Mouse (Mus musculus) E14TG2a.4 (cell line): ENCODE data around the gene Fars2.

Experiments used
- H3K27me3 ChIP-seq: 2 replicates; pipeline ENCODE4 v1.6.1; 2014; ENCODE audit warnings: low read length, control low read depth; ENCODE audit not compliant: insufficient read depth
- H3K36me3 ChIP-seq: 2 replicates; pipeline ENCODE4 v1.6.1; 2014; ENCODE audit warnings: low read length, control low read depth; ENCODE audit not compliant: insufficient read depth
- H3K4me1 ChIP-seq: replicated peaks from 2 replicates; pipeline ENCODE4 v1.6.1; 2014; ENCODE audit warnings: low read depth, low read length, control low read depth
- H3K4me3 ChIP-seq: replicated peaks from 2 replicates; pipeline ENCODE4 v1.5.1; 2014; ENCODE audit warnings: mild to moderate bottlenecking, low read length
- H3K9me3 ChIP-seq: 2 replicates; pipeline ENCODE4 v1.6.1; 2014; ENCODE audit warnings: low read length, control low read depth
- CTCF ChIP-seq: conservative IDR thresholded peaks from 2 replicates; pipeline ENCODE4 v1.5.1; 2014; ENCODE audit warnings: low read length
- NANOG ChIP-seq: IDR thresholded peaks from 2 replicates; pipeline ENCODE4 v1.6.1; 2014; ENCODE audit warnings: borderline replicate concordance, low read length, mixed read lengths
- POU5F1 ChIP-seq: IDR thresholded peaks from 2 replicates; pipeline ENCODE4 v1.6.1; 2014; ENCODE audit warnings: low read length, borderline replicate concordance

Fars2 gene

DNA sequence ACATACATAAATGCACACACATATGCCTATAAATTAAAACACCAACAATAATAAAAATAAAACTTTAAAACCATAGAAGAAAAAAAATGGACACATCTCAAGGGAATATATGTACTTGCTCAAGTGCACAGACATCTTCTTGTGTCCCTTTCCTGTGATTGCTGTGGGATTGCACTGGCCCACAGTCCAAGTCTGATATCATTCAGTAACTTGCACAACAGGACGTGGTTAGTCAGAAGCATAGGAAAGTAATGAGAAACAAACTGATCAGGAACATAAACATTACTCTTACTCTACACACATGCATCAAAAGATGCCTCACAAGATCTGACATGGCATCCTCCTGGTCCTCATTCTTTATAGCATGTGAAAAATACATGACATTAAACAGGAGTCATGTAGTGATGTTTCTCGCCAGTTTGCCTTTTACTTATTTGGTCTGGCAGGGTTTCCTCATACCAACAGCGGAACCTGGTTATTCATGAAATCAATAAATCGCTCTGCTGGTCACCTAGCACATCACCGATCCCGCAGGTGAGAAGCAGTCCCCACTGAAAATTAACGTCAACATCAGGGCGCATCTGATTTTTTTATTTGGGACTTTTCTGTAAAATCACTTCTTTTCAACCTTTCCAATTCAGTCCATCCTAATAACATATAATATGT, 563.6 kb downstream of the Fars2 start:
- no peaks in the 10 kb centered on the region for H3K36me3 ChIP-seq
- TF ChIP-seq NANOG = no peak
- TF ChIP-seq POU5F1 = no peak
- no peak for TF ChIP-seq CTCF
- H3K9me3 ChIP-seq = peaks cover 3% of the 10 kb centered on the region
- H3K4me1 ChIP-seq = no peaks in the 10 kb centered on the region
- no peaks in the 10 kb centered on the region for H3K27me3 ChIP-seq
- H3K4me3 ChIP-seq = no peak overlapping the region

DNA sequence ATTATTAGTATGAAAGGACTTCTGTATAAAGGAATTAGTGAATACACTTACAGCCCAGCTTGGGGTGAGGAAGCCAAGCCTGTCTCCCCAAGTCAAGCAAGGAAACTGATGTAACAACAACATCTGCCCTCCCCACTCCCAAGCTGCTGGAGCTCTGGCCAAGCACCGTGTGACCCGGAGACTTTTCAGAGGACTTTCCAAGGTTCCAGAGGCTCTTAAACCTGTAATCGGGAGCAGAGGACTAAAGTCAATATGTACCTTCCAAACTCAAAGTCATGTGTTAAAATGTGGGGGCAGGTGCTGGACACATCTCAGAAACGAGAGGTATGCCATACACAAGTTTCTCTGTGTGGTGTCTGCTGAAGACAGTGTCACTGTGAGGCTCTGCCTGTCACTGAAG, 566.4 kb downstream of the Fars2 start:
- Histone ChIP-seq H3K4me3 (no peak overlapping the region), H3K4me1 (no peaks in the 10 kb centered on the region), H3K27me3 (no peaks in the 10 kb centered on the region), H3K9me3 (peaks cover 27% of the 10 kb centered on the region), H3K36me3 (no peaks in the 10 kb centered on the region)
- no peak for TF ChIP-seq CTCF
- no peak for TF ChIP-seq NANOG
- no peak for TF ChIP-seq POU5F1

DNA sequence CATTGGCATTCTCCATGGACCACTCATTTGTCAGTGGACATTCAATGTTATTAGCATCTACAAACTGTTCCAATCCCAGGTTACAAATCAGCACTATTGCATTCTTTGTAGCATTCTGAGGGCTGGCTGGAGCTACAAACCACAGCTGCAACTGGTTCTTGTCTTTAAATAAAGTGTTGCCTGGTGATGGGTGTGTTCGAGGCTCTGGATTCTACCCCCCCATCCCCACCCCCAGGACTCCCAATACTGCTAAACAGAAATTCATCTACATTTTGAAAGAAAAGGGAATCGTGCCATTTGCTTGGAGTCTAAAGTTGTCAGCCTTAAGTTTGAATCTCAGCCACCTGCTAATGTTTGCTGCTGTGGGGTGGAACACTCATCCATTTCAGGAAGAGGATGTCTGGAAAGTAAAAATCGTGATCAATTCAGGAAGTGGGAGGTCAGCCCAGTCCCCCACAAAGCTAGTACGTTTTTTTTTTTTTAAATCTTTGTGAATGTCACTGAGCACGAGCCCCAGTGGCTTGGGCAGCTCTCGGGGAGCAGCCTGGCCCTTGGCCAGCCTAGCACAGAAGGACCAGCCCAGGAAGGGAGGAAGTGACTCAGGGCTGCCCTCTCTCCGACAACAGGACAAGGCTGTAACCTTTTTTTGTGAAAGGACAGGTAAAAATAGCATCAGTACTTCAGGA, 578.4 kb downstream of the Fars2 start:
- H3K9me3 ChIP-seq = no peaks in the 10 kb centered on the region
- no peak for TF ChIP-seq CTCF
- no peak for TF ChIP-seq POU5F1
- no peak for TF ChIP-seq NANOG
- no peaks in the 10 kb centered on the region for H3K27me3 ChIP-seq
- no peaks in the 10 kb centered on the region for H3K4me1 ChIP-seq
- no peak overlapping the region for H3K4me3 ChIP-seq
- no peaks in the 10 kb centered on the region for H3K36me3 ChIP-seq

DNA sequence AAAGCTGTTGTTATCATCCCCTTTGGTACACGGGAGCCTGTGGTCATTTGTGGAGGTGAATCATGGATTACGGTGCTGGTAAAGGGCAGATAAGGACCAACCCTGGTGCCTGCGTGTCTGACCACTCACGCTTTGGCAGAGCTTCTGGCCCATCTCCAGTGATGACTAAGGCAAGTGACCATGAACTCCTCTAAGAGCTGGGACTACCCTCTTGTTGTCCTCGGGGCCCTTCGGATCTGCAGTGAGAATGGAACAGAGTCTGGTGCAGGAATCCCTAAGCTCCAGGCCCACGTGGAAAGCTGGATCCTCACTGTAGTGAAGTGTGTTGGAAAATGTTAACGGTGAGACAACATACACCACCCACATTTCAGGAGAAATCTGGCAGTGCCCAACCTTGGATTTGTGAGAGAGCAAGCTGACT, 579.1 kb downstream of the Fars2 start:
- Histone ChIP-seq H3K4me3 (no peak overlapping the region), H3K9me3 (no peaks in the 10 kb centered on the region), H3K4me1 (no peaks in the 10 kb centered on the region), H3K36me3 (no peaks in the 10 kb centered on the region), H3K27me3 (no peaks in the 10 kb centered on the region)
- TF ChIP-seq CTCF = no peak
- TF ChIP-seq NANOG = no peak
- no peak for TF ChIP-seq POU5F1

DNA sequence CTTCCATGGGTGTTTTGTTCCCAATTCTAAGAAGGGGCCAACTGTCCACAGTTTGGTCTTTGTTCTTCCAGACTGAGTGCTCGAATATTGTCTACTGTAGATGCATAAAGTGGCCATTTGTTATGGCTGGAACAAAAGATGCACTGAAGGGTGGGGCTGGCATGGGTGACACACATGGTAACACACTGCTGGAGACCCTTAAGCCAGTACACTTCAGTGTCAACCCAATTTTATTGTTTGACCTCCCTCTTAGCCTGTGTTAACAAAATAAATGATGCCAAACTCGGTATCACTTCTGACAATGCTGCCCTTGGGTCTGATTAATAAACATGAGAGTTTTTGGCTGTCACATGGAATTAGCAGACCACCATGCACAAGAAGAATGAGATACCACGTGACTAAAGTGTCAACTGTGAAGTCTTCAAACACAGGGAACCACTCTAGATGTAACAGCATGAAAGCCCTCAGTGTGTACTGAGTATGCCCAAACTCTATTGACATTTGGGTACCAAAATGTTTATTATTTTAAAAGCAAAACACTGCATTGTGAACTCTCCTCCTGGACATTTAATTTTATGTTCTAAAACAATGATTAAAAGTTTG, 590.0 kb downstream of the Fars2 start:
- no peaks in the 10 kb centered on the region for H3K27me3 ChIP-seq
- TF ChIP-seq CTCF (no peak), POU5F1 (no peak), NANOG (no peak)
- no peaks in the 10 kb centered on the region for H3K36me3 ChIP-seq
- no peak overlapping the region for H3K4me3 ChIP-seq
- H3K9me3 ChIP-seq = no peaks in the 10 kb centered on the region
- 0 out of 2 replicates have a peak, but pooled peaks cover 4% of the 10 kb centered on the region for H3K4me1 ChIP-seq

DNA sequence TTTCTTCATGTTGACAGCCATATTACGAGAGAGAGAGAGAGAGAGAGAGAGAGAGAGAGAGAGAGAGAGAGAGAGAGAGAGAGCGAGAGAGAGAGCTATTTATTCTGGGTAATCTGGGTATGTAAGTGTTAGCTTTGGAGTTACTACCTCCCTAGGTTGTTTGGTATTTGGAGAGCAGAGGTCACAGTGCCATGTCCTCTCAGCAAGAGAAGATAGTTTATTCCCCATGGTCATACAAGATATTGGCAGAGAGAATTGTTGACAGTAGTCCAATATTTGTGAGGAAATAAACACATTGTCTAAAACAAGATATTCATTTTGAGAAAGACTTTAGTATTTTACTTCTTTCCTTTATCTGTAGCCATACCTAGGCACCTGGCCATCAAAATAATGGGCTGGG, 596.9 kb downstream of the Fars2 start:
- Histone ChIP-seq H3K9me3 (no peaks in the 10 kb centered on the region), H3K4me3 (no peak overlapping the region), H3K36me3 (no peaks in the 10 kb centered on the region), H3K27me3 (peaks cover 4% of the 10 kb centered on the region; the same call in 1 of the 2 replicates), H3K4me1 (0 out of 2 replicates have a peak, but pooled peaks cover 4% of the 10 kb centered on the region)
- TF ChIP-seq POU5F1 (no peak), NANOG (no peak), CTCF (no peak)

DNA sequence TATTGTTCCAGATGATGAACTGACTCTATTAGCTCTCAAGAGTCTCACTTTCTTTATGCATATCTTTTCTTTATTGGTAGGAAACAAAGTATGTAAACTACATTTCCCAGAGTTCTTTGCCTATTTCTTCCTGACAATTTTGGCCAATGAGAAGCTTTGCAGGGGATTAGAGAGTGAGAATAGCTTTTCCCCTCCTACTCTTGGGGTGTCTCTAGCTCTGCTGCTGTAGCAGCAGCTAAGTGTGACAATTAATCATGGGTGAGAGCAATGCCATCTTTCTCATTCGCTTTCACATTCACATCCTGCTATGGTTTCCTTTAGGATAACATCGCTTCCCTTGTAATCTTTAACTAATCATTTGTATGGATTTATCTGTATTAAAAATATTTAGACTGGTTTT, 599.5 kb downstream of the Fars2 start:
- no peaks in the 10 kb centered on the region for H3K9me3 ChIP-seq
- no peaks in the 10 kb centered on the region for H3K36me3 ChIP-seq
- H3K4me1 ChIP-seq = no peaks in the 10 kb centered on the region
- TF ChIP-seq CTCF = no peak
- no peak for TF ChIP-seq POU5F1
- TF ChIP-seq NANOG = no peak
- peaks cover 19% of the 10 kb centered on the region for H3K27me3 ChIP-seq
- H3K4me3 ChIP-seq = no peak overlapping the region

DNA sequence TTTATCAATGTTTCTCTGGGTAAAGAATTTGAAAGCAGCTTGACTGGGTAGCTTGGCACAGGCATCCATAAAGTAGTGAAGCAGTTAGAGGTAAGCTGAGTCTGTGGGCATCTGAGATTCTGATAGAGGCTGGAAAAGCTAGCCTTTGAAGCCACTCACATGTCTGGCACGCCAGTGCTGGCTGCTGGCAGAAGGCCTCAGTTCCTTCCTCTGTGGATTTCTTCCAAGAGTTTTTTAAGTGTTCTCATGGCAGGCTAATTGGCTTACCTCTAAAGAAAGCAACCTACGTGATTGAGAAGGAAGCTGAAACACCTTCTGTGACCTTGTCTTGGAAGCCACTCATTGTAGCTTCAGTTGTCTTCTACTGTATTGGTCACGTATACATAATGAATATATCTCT, 600.2 kb downstream of the Fars2 start:
- H3K4me1 ChIP-seq = no peaks in the 10 kb centered on the region
- H3K4me3 ChIP-seq = no peak overlapping the region
- TF ChIP-seq NANOG = no peak
- TF ChIP-seq POU5F1 = no peak
- no peak for TF ChIP-seq CTCF
- no peaks in the 10 kb centered on the region for H3K9me3 ChIP-seq
- no peaks in the 10 kb centered on the region for H3K36me3 ChIP-seq
- peaks cover 25% of the 10 kb centered on the region for H3K27me3 ChIP-seq

DNA sequence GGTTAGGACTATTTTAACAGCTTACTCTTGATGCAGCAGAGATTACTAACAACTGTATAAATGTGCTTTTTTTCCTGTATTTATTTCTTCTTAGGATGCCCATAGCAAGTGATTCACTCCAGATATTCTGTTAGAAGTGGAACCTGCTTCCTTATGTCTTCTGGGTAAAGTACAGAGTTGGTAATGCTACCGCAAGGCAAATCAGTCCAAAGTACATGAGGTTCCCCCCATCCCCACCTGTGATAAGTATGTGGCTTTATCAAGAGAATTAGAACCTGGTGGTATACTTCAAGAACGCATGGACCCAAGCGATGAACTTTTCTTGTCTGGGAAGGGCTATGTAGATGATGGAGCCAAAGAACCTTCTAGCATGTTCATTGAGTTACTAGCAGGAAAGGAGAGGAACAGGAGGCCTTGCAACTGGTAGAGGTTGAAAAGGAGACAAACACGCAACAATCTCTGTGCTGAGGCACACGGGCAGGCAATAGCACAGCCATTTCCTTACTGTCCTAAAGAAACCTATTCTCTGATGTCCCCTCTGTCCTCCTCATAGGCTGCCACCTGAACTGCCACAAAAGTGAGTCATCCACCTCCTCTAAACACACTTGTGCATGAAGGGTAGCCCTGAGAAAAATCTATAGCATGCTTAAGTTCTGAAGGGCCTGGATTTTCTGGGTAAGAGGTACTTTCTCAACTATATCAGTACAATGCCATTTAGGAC, 603.2 kb downstream of the Fars2 start:
- H3K4me3 ChIP-seq = no peak overlapping the region
- TF ChIP-seq POU5F1 (no peak), NANOG (no peak), CTCF (no peak)
- H3K4me1 ChIP-seq = peaks cover 28% of the 10 kb centered on the region
- H3K9me3 ChIP-seq = no peaks in the 10 kb centered on the region
- H3K27me3 ChIP-seq = peaks cover 56% of the 10 kb centered on the region
- H3K36me3 ChIP-seq = no peaks in the 10 kb centered on the region
